Mouse (Mus musculus) small intestine, adult 2 months (tissue): ENCODE results near the gene Sox1.

Experiments used
- CTCF ChIP-seq: fragments of 200-500 bp; IDR thresholded peaks from 2 replicates; pipeline ENCODE4 v1.5.1; 2012; ENCODE audit warnings: low read depth, mild to moderate bottlenecking, control low read depth, inconsistent platforms, low read length, moderate library complexity, mixed read lengths; ENCODE audit not compliant: insufficient replicate concordance, insufficient read length; ENCODE audit errors: extremely low read depth
- POLR2A ChIP-seq: fragments of 200-500 bp; IDR thresholded peaks from 2 replicates; pipeline ENCODE4 v1.6.1; 2012; ENCODE audit warnings: low read depth, mild to moderate bottlenecking, control low read depth, inconsistent platforms, low read length, moderate library complexity

GRCm38 (mm10) chr8:12387901-12388300 is 7.2 kb upstream of the Sox1 start:
- no peak for TF ChIP-seq CTCF
- TF ChIP-seq POLR2A = no peak
